In the genomic region with DNA sequence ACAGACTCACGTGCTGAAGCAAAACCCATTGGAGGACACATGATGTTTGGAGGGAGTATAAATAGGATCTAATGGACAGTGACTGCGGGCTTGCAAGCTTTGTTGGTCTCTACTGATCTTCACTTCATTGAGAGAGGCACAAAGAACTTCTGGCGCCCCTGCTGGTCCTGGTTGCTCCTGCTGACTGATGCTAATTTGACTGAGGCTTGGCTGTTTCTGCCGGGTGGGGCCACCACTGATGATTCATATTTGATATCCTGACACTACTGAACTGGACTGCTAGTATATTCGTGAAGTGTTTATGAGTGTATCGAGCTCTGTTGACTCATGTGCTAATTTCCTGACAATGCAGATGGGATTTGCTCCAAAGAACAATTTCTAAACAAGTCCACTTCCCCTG, we compare ENCODE assay signal across 28 mouse cellular contexts. TPM values are rescaled to one million over a fixed set of nuclear protein-coding genes. Genes with fewer than 3 reads are reported as not detected.
DNase-seq lines count a peak whose midpoint lies in the region; ATAC-seq and TF ChIP-seq lines count a peak whose summit lies in the region.
"Had no signal": no experiment of that assay in that cellular context is flagged by ENCODE, and none has a peak within 500 bp of the region (broad histone marks: within the 10 kb centered on the region; RNA-seq: fewer than 3 reads in every experiment).

No protein-coding gene starts in this region.

- H3K27ac ChIP-seq in intestine, postnatal 0 days (ENCODE audit: low read depth, low read length): no peak overlapping the region
- no peak overlapping the region for H3K27ac ChIP-seq in intestine, embryonic 16.5 days (ENCODE audit: low read length)
- H3K27ac ChIP-seq: embryonic facial prominence, embryonic 15.5 days; forebrain, embryonic 10.5 days; gastrocnemius, adult 2 months; heart, embryonic 10.5 days; heart, embryonic 15.5 days; hindbrain, embryonic 14.5 days had no signal

- 0 out of 2 replicates have a peak, but pooled peaks have one; percentile 6 for TF ChIP-seq CTCF in intestine, postnatal 0 days (IDR thresholded peaks at IDR 0.05; ENCODE audit: low read depth)

- 78% methylated on average over 6 of the region's 6 CpGs for WGBS in intestine, postnatal 0 days
- 86% methylated on average over 6 of the region's 6 CpGs for WGBS in intestine, embryonic 16.5 days

- no peaks in the 10 kb centered on the region for H3K4me1 ChIP-seq in intestine, postnatal 0 days (replicated peaks; ENCODE audit: control insufficient read depth, insufficient read depth, low read length)
- 0 out of 2 replicates have a peak, but pooled peaks cover 6% of the 10 kb centered on the region for H3K4me1 ChIP-seq in intestine, embryonic 16.5 days (ENCODE audit: control insufficient read depth, insufficient read depth, low read length)

- DNase-seq in 3134 (ENCODE audit: extremely low read depth, insufficient read length, low spot score): peak; percentile 37
- DNase-seq in Muller cell, postnatal 12 days (ENCODE audit: inconsistent ontology term): peak; percentile 33
- peak; percentile 66 for DNase-seq in lung, postnatal 36 days
- DNase-seq in cerebellum, adult 18-20 months: no peak
- DNase-seq: adrenal gland, adult 2 months; adrenal gland, postnatal 25 days; B cell, adult 2 months; cerebellum, adult 2 months; cerebellum, postnatal 10 days; embryo, embryonic 11 days; gastrocnemius, adult 2 months; gastrocnemius, postnatal 36 days; heart, adult 18-20 months; heart, postnatal 14 days had no signal

- ATAC-seq in intestine, postnatal 0 days: no peak
- ATAC-seq in intestine, embryonic 16.5 days: no peak
- no peak for ATAC-seq in activated CD4-positive, CD25-positive, alpha-beta regulatory T cell, adult 4 months
- ATAC-seq: CD4-positive, CD25-positive, alpha-beta regulatory T cell, adult 4 months; forebrain, embryonic 14.5 days; Patski had no signal

- H3K4me2 ChIP-seq in intestine, postnatal 0 days (replicated peaks; ENCODE audit: low read depth): no peak overlapping the region
- H3K4me2 ChIP-seq in intestine, embryonic 16.5 days (ENCODE audit: low read depth, low read length): no peak overlapping the region
- H3K4me2 ChIP-seq: embryonic facial prominence, embryonic 15.5 days; heart, embryonic 15.5 days; hindbrain, embryonic 14.5 days had no signal

- no peaks in the 10 kb centered on the region for H3K9me3 ChIP-seq in intestine, postnatal 0 days (ENCODE audit: control insufficient read depth)
- no peaks in the 10 kb centered on the region for H3K9me3 ChIP-seq in intestine, embryonic 16.5 days (ENCODE audit: control insufficient read depth, low read length)
- H3K9me3 ChIP-seq: embryonic facial prominence, embryonic 15.5 days; heart, embryonic 15.5 days had no signal

- H3K9ac ChIP-seq in intestine, postnatal 0 days (ENCODE audit: low read depth, low read length): no peak overlapping the region
- H3K9ac ChIP-seq in intestine, embryonic 16.5 days (ENCODE audit: low read depth, low read length): no peak overlapping the region
- H3K9ac ChIP-seq: embryonic facial prominence, embryonic 15.5 days; heart, embryonic 15.5 days; hindbrain, embryonic 14.5 days had no signal

- no peaks in the 10 kb centered on the region for H3K36me3 ChIP-seq in intestine, postnatal 0 days (ENCODE audit: control insufficient read depth, insufficient read depth)
- H3K36me3 ChIP-seq in intestine, embryonic 16.5 days (ENCODE audit: control insufficient read depth, insufficient read depth, low read length): no peaks in the 10 kb centered on the region
- H3K36me3 ChIP-seq: embryonic facial prominence, embryonic 15.5 days; forebrain, embryonic 10.5 days; G1E; heart, embryonic 10.5 days; heart, embryonic 15.5 days had no signal

- H3K27me3 ChIP-seq in intestine, postnatal 0 days (replicated peaks; ENCODE audit: control insufficient read depth, insufficient read depth, low read length): no peaks in the 10 kb centered on the region
- no peaks in the 10 kb centered on the region for H3K27me3 ChIP-seq in intestine, embryonic 16.5 days (replicated peaks; ENCODE audit: control insufficient read depth, insufficient read depth, low read length)
- H3K27me3 ChIP-seq: embryonic facial prominence, embryonic 15.5 days; heart, embryonic 15.5 days; Patski had no signal

- no peak overlapping the region for H3K4me3 ChIP-seq in intestine, postnatal 0 days (ENCODE audit: low read depth, low read length)
- no peak overlapping the region for H3K4me3 ChIP-seq in intestine, embryonic 16.5 days (ENCODE audit: low read length)
- H3K4me3 ChIP-seq: embryonic facial prominence, embryonic 15.5 days; erythroblast, embryonic 14.5 days; forebrain, embryonic 10.5 days; gastrocnemius, adult 2 months; heart, embryonic 10.5 days; heart, embryonic 15.5 days had no signal

RNA-seq across cellular contexts. Expression of gene Pglyrp1, which starts 8.3 kb away (rescaled TPM):
- polyA plus RNA-seq in intestine, postnatal 0 days (2015; fragmentation: Nextera tagmentation; extraction: Ambion mirVana): 141 and 155 TPM in 2 replicates
- polyA plus RNA-seq in intestine, embryonic 16.5 days (2015; fragmentation: Nextera tagmentation; extraction: Ambion mirVana): 101 and 106 TPM in 2 replicates
- polyA plus RNA-seq in activated CD4-positive, CD25-positive, alpha-beta regulatory T cell, adult 4 months (2017; shearing (Covaris generic)): 100 to 1,000 TPM; 275 to 290 TPM
- polyA plus RNA-seq: G1E had no signal

RNA-seq across cellular contexts. Expression of gene Mill2, which starts 23.0 kb away (rescaled TPM):
- 0.72 and 1.4 TPM in 2 replicates for polyA plus RNA-seq in intestine, postnatal 0 days (2015; fragmentation: Nextera tagmentation; extraction: Ambion mirVana)
- polyA plus RNA-seq in intestine, embryonic 16.5 days (2015; fragmentation: Nextera tagmentation; extraction: Ambion mirVana): 1.1 and 1.3 TPM in 2 replicates
- polyA plus RNA-seq in activated CD4-positive, CD25-positive, alpha-beta regulatory T cell, adult 4 months (2017; shearing (Covaris generic)): not detected
- polyA plus RNA-seq: erythroblast, embryonic 14.5 days; forebrain, embryonic 10.5 days; G1E had no signal

RNA-seq across cellular contexts. Expression of gene Psg17, which starts 41.4 kb away (rescaled TPM):
- polyA plus RNA-seq in intestine, postnatal 0 days (2015; fragmentation: Nextera tagmentation; extraction: Ambion mirVana): not detected in 2 replicates
- 0.06 and 0.09 TPM in 2 replicates for polyA plus RNA-seq in intestine, embryonic 16.5 days (2015; fragmentation: Nextera tagmentation; extraction: Ambion mirVana)
- polyA plus RNA-seq in activated CD4-positive, CD25-positive, alpha-beta regulatory T cell, adult 4 months (2017; shearing (Covaris generic)): not detected
- polyA plus RNA-seq: adrenal gland, adult 2 months; CD4-positive, CD25-positive, alpha-beta regulatory T cell, adult 4 months; embryonic facial prominence, embryonic 11.5 days; embryonic facial prominence, embryonic 15.5 days; erythroblast, embryonic 14.5 days; forebrain, embryonic 14.5 days; G1E; heart, embryonic 10.5 days; heart, embryonic 15.5 days; Patski had no signal

RNA-seq across cellular contexts. Expression of gene Ccdc61, which starts 47.4 kb away (rescaled TPM):
- polyA plus RNA-seq in intestine, postnatal 0 days (2015; fragmentation: Nextera tagmentation; extraction: Ambion mirVana): 13.5 and 15.1 TPM in 2 replicates
- 23.7 and 24.7 TPM in 2 replicates for polyA plus RNA-seq in intestine, embryonic 16.5 days (2015; fragmentation: Nextera tagmentation; extraction: Ambion mirVana)
- 1 to 10 TPM; 5.3 to 9.2 TPM for polyA plus RNA-seq in activated CD4-positive, CD25-positive, alpha-beta regulatory T cell, adult 4 months (2017; shearing (Covaris generic))

Comparison
In these comparisons a context has a peak if more than half of its experiments do, and no peak if none do; other contexts are left out.
1. DNase-seq: peak in 3134 (single experiment), Muller cell, postnatal 12 days (single experiment) and lung, postnatal 36 days (single experiment); none in cerebellum, adult 18-20 months (0 of 2).